Mouse (Mus musculus): ENCODE data around the gene Car11.
"Not testable (repeated sequence)": the region's sequence is repeated elsewhere in the genome, so short reads cannot be mapped to it uniquely, and the experiment has no call there.

The Car11 gene

GRCm38 (mm10) chr7:45699523-45700141 lies at the start of gene Car11:
TSS of gene Car11 (plus strand) at chr7:45699843.
- no peak for DNase-seq (ENCODE audit: extremely low read depth, low read depth, low spot score)

- not testable (repeated sequence) for DNase-seq (ENCODE audit: extremely low read depth, low read depth, low spot score)
Observed at GRCm38 (mm10) chr7:45650484-45650883, 49.2 kb upstream of the Car11 start.

- DNase-seq (ENCODE audit: extremely low read depth, low read depth, low spot score) = no peak
Observed at GRCm38 (mm10) chr7:45654424-45655047, 45.1 kb upstream of the Car11 start.

DNA sequence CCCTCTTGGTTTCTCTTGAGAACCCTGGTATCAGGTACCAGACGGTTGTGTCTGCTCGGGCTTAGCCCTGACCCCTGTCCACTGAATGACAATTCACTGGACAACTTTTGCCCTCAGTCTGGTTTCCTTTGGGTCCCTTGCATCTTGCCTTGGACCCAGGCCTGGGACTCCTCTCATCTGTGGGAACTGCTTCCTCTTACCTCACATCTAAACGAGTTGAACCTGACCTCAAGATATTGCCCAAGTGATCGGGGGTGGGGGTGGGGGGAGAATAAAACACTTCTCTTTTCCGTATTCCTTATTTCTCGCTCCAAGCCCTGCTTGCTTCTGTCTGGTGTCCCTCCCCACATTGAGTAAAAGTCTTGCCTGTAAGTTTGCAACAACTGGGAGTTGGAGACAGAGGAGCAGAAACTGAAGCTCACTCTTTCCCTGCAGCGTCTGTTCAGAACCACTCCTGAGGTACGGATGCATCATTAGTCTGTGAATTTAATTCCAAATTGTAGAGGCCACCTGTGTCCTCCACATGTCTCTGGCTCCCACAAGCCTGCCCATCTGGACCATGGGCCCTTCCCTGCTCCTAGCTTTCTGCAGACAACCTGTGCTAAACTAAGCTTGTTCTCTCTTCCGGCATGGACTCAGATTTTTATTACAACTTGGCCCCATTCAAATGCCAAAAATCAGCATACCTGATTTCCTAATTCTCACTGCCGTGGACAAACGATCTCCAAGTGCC lies 38.7 kb upstream of the Car11 start:
- no peak for DNase-seq (ENCODE audit: extremely low read depth, low read depth, low spot score)

GRCm38 (mm10) chr7:45661702-45662101 lies 37.9 kb upstream of the Car11 start:
- not testable (repeated sequence) for DNase-seq (ENCODE audit: extremely low read depth, low read depth, low spot score)

- DNase-seq (ENCODE audit: extremely low read depth, low read depth, low spot score) = no peak
Observed at GRCm38 (mm10) chr7:45665303-45666138, 34.1 kb upstream of the Car11 start.

- no peak for DNase-seq (ENCODE audit: extremely low read depth, low read depth, low spot score)
Observed at GRCm38 (mm10) chr7:45666161-45666560, 33.5 kb upstream of the Car11 start, which contains the start of gene Fut2. TSS of gene Fut2 (minus strand) at chr7:45666394.

DNA sequence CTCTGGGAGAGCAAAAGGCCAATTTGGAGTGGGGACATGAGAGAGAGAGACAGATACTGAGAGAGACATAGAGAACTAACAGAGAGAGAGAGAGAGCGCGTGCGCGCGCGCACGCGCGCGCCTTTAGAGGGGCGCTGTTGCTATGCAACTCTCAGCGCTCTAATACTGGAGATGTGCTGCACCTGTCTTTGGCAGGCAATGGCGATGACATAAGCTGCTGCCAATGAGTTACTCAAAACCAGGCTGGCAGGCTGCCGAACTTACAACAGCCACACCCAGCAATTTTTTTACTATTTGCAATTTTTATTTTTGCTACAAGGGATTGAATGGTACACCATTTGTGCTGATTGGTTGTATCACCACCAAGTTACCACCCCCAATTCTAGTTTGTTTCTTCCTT lies 31.9 kb upstream of the Car11 start:
- no peak for DNase-seq (ENCODE audit: extremely low read depth, low read depth, low spot score)

DNA sequence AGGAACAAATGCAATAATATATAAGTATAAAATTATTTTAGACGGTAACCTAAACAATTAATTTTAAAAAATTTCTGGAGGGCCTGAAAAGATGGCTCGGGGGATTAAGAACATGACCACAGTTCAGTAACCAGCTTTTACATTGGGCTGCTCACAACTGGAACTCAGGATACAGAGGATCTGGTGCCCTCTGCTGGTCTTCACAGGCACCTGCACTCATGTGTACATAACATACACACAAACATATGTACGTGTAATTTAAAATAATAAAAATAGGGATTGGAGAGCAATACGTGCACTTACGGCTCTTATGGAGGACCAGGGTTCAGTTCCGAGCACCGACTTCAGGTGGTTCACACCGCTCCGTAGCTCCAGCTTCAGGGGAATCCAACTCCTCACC lies 30.7 kb upstream of the Car11 start:
- no peak for DNase-seq (ENCODE audit: extremely low read depth, low read depth, low spot score)

DNA sequence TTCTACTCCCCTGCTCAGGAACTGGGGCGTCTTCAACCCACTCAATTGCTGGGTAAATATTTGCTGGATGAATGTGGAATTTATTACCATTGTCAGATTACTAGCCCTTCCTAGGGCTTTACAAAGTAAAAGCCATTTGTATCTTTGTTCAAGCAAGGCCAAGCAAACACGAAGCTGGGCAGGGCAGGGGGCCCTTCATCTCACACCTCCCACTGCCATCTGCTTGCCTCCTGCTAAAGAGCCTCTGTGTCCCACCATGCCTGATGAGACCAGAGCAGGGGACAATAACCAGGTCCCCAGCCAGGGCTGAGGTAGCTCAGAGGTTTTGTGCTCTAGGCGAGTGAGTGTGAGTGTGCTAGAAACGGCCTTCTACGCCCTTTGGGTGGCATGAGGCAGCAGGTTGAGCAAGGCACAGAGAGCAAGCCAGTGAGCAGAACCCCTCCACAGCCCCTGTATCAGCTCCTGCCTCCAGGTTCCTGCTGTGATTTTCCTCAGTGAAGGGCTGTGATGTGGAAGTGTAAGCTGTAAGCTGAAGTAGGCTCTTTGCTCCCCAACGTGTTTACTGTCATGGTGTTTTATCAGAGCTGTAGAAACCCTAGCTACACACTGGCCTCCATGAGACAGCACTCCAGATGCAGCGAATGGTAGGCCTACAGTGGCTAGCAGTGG lies 21.9 kb upstream of the Car11 start:
- DNase-seq (ENCODE audit: extremely low read depth, low read depth, low spot score) = no peak

DNA sequence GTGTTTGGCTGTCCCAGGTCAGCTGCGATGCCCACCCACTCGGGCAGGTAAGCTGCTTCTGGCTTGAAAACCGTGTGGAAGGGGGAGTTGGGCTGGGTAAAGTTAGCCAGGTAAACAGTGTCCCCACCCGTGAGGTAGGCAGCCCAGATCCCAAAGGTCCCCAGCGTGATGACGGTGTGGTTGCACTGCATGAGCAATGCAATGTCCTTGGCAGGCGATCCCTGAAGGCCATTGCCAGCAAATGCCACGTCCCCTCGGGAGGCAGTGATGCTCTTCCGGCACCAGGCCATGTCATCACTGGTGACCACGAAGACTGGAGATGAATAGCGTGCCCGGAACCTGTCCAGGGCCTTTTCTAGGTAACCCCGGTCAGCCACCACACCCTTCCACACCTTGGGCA lies 21.1 kb upstream of the Car11 start:
- DNase-seq (ENCODE audit: extremely low read depth, low read depth, low spot score) = no peak

DNA sequence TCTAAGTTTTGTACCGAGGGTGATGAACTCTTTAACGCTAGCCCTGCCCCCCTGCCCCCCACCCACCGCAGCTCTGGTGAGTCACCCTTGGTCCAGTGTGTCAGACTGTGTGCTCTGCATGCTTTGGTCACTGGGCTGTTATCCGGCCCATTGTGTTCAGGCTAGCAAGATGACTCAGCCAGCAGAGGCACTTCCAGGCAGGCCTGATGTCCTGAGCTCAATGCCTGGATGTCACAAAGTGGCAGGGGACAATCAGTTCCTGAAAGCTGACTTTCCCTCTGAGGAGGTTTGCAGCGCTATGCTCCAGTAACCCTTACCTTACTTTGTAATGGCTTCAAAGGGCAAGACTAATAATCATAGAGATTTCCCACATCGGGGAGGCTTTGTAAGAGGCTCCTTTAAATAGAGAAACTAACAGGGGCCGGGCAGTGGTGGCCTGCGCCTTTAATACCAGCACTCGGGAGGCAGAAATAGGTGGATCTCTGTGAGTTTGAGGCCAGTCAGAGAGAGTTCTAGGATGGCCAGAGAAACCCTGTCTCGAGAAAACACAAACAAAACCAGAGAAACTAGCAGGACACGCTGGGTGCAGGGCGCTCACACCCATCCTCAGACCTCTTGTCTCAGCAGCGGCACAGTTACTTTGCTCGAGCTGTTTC lies 19.5 kb upstream of the Car11 start:
- DNase-seq (ENCODE audit: extremely low read depth, low read depth, low spot score) = no peak

- DNase-seq (ENCODE audit: extremely low read depth, low read depth, low spot score) = no peak
Observed at GRCm38 (mm10) chr7:45681046-45681736, 18.5 kb upstream of the Car11 start.

GRCm38 (mm10) chr7:45682144-45683126 lies 17.2 kb upstream of the Car11 start:
- DNase-seq (ENCODE audit: extremely low read depth, low read depth, low spot score) = no peak

DNA sequence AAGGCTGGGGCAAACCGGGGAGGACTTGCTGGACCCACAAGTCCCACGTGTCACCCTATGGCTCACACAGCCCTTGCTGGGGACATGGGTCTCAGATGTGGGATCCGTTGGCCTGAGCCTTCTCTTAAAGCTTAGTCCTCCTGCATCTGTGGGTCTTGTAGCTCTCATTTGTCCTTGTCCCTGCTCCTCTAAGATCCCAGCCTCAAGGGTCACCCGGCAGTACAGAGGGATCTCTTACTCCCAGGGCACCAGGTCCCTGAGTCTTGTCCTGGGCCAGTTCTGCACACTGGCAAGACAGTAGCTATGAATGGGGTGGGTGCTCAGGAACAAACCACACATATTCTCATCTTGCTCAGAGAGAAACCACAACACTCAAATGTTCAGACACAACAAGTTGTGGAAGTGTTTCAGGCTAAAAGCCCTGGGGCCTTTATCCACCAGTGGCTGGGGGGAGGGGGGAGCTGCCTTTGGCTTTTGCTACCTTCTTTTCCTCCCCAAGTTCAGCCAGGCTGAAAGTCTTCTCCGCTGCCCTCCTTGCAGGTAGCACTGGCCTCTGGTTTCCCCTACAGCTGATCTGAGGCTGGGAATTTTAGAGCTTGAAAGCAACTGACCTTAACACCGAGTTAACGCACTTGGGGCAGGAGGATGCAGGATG lies 16.1 kb upstream of the Car11 start, which contains the start of gene Ntn5:
TSS of gene Ntn5 (plus strand) at position 627 of the 655 bp plus-strand sequence.
- no peak for DNase-seq (ENCODE audit: extremely low read depth, low read depth, low spot score)

GRCm38 (mm10) chr7:45685811-45686210 lies 13.8 kb upstream of the Car11 start:
- no peak for DNase-seq (ENCODE audit: extremely low read depth, low read depth, low spot score)

GRCm38 (mm10) chr7:45686841-45687240 lies 12.8 kb upstream of the Car11 start:
- DNase-seq (ENCODE audit: extremely low read depth, low read depth, low spot score) = no peak

GRCm38 (mm10) chr7:45689099-45689498 lies 10.5 kb upstream of the Car11 start:
- no peak for DNase-seq (ENCODE audit: extremely low read depth, low read depth, low spot score)

All from fat pad, adult 2 months (tissue).